Mouse (Mus musculus): ENCODE measurements at regions not wholly inside any gene's neighbourhood (a gene's known extent, or its start where the extent isn't known, plus 50 kb on each side); places are given as distances from the start of the nearest gene placed in this dataset.
"Not testable (repeated sequence)": the region's sequence is repeated elsewhere in the genome, so short reads cannot be mapped to it uniquely, and the experiment has no call there.

- 91% methylated on average over 1 of the region's 1 CpGs for WGBS
- Histone ChIP-seq H3K27me3 (no peaks in the 10 kb centered on the region), H3K4me3 (replicated peaks) (no peak overlapping the region), H3K4me2 (no peak overlapping the region), H3K4me1 (no peaks in the 10 kb centered on the region), H3K9ac (no peak overlapping the region), H3K36me3 (replicated peaks) (no peaks in the 10 kb centered on the region), H3K27ac (no peak overlapping the region), H3K9me3 (no peaks in the 10 kb centered on the region)
- no peak for ATAC-seq (ENCODE audit: low FRiP score)
Measured at GRCm38 (mm10) chr1:102062268-102062667, 2289.7 kb downstream of the Cntnap5b start.

GRCm38 (mm10) chr1:102105658-102106057 is 2333.1 kb downstream of the Cntnap5b start:
- no peaks in the 10 kb centered on the region for H3K4me1 ChIP-seq
- ATAC-seq (ENCODE audit: low FRiP score), result no peak
- no peaks in the 10 kb centered on the region for H3K36me3 ChIP-seq (replicated peaks)
- no peak overlapping the region for H3K9ac ChIP-seq
- H3K4me2 ChIP-seq, result no peak overlapping the region
- 88% methylated on average over 2 of the region's 2 CpGs for WGBS
- no peak overlapping the region for H3K27ac ChIP-seq
- no peak overlapping the region for H3K4me3 ChIP-seq (replicated peaks)
- no peaks in the 10 kb centered on the region for H3K27me3 ChIP-seq
- no peaks in the 10 kb centered on the region for H3K9me3 ChIP-seq

DNA sequence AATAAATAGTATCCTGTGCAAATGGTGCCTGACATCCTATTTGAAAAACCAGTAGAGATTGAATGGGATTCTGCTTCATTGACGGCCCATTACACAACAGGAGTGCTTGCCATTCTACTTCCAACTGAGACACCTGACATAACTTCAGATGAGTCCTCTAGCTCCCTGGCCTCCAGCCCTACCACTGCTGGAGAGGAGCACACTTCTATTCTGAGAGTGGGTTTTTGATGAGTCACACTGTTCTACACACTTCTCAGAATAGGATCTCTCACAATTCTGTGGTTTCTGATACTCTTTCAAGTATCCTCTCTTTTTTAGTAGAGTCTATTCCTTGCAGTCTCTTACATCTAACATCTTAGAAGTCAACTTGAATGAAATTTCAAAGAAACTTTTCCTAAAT is 2366.5 kb downstream of the Cntnap5b start:
- H3K4me1 ChIP-seq, result no peaks in the 10 kb centered on the region
- no peak overlapping the region for H3K9ac ChIP-seq
- H3K27me3 ChIP-seq, result no peaks in the 10 kb centered on the region
- H3K36me3 ChIP-seq (replicated peaks), result no peaks in the 10 kb centered on the region
- H3K4me2 ChIP-seq, result no peak overlapping the region
- H3K9me3 ChIP-seq, result no peaks in the 10 kb centered on the region
- no peak overlapping the region for H3K4me3 ChIP-seq (replicated peaks)
- no peak overlapping the region for H3K27ac ChIP-seq
- ATAC-seq (ENCODE audit: low FRiP score), result no peak
- WGBS, result 89% methylated on average over 1 of the region's 1 CpGs

- H3K4me2 ChIP-seq, result no peak overlapping the region
- H3K4me3 ChIP-seq (replicated peaks), result no peak overlapping the region
- no peak overlapping the region for H3K27ac ChIP-seq
- no peaks in the 10 kb centered on the region for H3K4me1 ChIP-seq
- H3K9ac ChIP-seq, result no peak overlapping the region
- no peak for ATAC-seq (ENCODE audit: low FRiP score)
- H3K36me3 ChIP-seq (replicated peaks), result no peaks in the 10 kb centered on the region
- H3K27me3 ChIP-seq, result no peaks in the 10 kb centered on the region
- WGBS, result 82% methylated on average over 3 of the region's 3 CpGs
- H3K9me3 ChIP-seq, result no peaks in the 10 kb centered on the region
Measured at GRCm38 (mm10) chr1:102146368-102146767, 2373.8 kb downstream of the Cntnap5b start.

- ATAC-seq (ENCODE audit: low FRiP score), result no peak
- no peaks in the 10 kb centered on the region for H3K36me3 ChIP-seq (replicated peaks)
- H3K4me2 ChIP-seq, result no peak overlapping the region
- H3K27me3 ChIP-seq, result no peaks in the 10 kb centered on the region
- no peak overlapping the region for H3K4me3 ChIP-seq (replicated peaks)
- 84% methylated on average over 1 of the region's 1 CpGs for WGBS
- no peak overlapping the region for H3K9ac ChIP-seq
- no peaks in the 10 kb centered on the region for H3K9me3 ChIP-seq
- H3K4me1 ChIP-seq, result 0 out of 2 replicates have a peak, but pooled peaks cover 6% of the 10 kb centered on the region
- no peak overlapping the region for H3K27ac ChIP-seq
Measured at GRCm38 (mm10) chr1:102166649-102167048, 2394.1 kb downstream of the Cntnap5b start.

- no peak overlapping the region for H3K27ac ChIP-seq
- H3K9ac ChIP-seq, result no peak overlapping the region
- peak; percentile 49; the same call in 1 of the 2 replicates for ATAC-seq (ENCODE audit: low FRiP score)
- 0 out of 2 replicates have a peak, but pooled peaks cover 6% of the 10 kb centered on the region for H3K4me1 ChIP-seq
- no peaks in the 10 kb centered on the region for H3K9me3 ChIP-seq
- H3K4me2 ChIP-seq, result no peak overlapping the region
- no peaks in the 10 kb centered on the region for H3K27me3 ChIP-seq
- no peaks in the 10 kb centered on the region for H3K36me3 ChIP-seq (replicated peaks)
- no peak overlapping the region for H3K4me3 ChIP-seq (replicated peaks)
- WGBS, result 10% methylated on average over 3 of the region's 3 CpGs
Measured at GRCm38 (mm10) chr1:102170566-102171286, 2398.2 kb downstream of the Cntnap5b start.

DNA sequence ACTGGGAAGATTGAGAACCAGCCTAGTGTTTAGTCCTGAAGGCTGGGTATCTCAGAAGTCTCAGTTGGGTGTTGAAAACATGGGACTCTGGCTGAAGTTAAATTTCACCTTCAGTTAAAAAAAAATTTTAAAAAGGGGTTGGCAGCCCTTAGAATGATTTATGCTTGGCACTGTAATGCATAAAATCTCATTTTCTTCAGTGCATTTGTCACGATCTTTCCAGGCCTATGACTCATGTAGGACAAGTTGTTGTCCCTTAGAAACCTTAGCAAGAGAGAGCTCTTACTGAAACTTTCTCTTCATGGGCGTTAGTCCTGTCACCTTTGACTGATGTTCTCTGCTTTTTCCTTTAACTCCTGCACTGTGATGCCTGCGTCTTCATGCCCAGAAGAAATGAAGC is 2413.4 kb downstream of the Cntnap5b start:
- Histone ChIP-seq H3K36me3 (replicated peaks) (no peaks in the 10 kb centered on the region), H3K27me3 (no peaks in the 10 kb centered on the region), H3K4me1 (no peaks in the 10 kb centered on the region), H3K4me2 (no peak overlapping the region), H3K9me3 (no peaks in the 10 kb centered on the region), H3K9ac (no peak overlapping the region), H3K4me3 (replicated peaks) (no peak overlapping the region), H3K27ac (no peak overlapping the region)
- 78% methylated on average over 3 of the region's 3 CpGs for WGBS
- ATAC-seq (ENCODE audit: low FRiP score), result no peak

DNA sequence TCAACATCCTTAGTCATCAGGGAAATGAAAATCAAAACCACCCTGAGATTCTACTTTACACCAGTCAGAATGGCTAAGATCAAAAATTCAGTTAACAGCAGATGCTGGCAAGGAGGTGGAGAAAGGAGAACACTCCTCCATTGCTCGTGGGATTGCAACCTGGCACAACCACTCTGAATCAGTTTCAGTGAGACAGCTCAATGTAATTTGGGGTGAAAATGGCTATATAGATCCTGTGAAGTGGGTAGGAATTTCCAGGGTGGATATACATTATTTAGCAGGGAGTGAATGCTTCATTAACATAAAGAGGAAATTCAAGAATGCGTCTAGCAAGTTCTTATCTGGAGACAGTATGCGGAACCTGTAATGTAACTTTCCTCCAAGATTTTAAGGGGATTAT is 2462.9 kb downstream of the Cntnap5b start:
- WGBS, result 88% methylated on average over 3 of the region's 3 CpGs
- no peaks in the 10 kb centered on the region for H3K9me3 ChIP-seq
- H3K4me2 ChIP-seq, result no peak overlapping the region
- ATAC-seq (ENCODE audit: low FRiP score), result no peak
- no peaks in the 10 kb centered on the region for H3K36me3 ChIP-seq (replicated peaks)
- no peak overlapping the region for H3K9ac ChIP-seq
- H3K4me3 ChIP-seq (replicated peaks), result no peak overlapping the region
- H3K27me3 ChIP-seq, result no peaks in the 10 kb centered on the region
- H3K27ac ChIP-seq, result no peak overlapping the region
- H3K4me1 ChIP-seq, result no peaks in the 10 kb centered on the region

GRCm38 (mm10) chr1:102263126-102263860 is 2490.7 kb downstream of the Cntnap5b start:
- 98% methylated on average over 5 of the region's 5 CpGs for WGBS

GRCm38 (mm10) chr1:102264457-102264856 is 2491.9 kb downstream of the Cntnap5b start:
- H3K9me3 ChIP-seq; H3K36me3 ChIP-seq (replicated peaks); H3K27ac ChIP-seq; H3K4me1 ChIP-seq; H3K9ac ChIP-seq; H3K4me2 ChIP-seq; H3K27me3 ChIP-seq; ATAC-seq (ENCODE audit: low FRiP score); H3K4me3 ChIP-seq (replicated peaks): not testable (repeated sequence)
- 92% methylated on average over 4 of the region's 4 CpGs for WGBS

More at GRCm38 (mm10) chr1:102263126-102263860, 2490.7 kb downstream of the Cntnap5b start:
- not testable (repeated sequence) for H3K4me2 ChIP-seq; H3K27me3 ChIP-seq; ATAC-seq (ENCODE audit: low FRiP score); H3K9me3 ChIP-seq; H3K9ac ChIP-seq; H3K4me1 ChIP-seq; H3K27ac ChIP-seq; H3K36me3 ChIP-seq (replicated peaks); H3K4me3 ChIP-seq (replicated peaks)

DNA sequence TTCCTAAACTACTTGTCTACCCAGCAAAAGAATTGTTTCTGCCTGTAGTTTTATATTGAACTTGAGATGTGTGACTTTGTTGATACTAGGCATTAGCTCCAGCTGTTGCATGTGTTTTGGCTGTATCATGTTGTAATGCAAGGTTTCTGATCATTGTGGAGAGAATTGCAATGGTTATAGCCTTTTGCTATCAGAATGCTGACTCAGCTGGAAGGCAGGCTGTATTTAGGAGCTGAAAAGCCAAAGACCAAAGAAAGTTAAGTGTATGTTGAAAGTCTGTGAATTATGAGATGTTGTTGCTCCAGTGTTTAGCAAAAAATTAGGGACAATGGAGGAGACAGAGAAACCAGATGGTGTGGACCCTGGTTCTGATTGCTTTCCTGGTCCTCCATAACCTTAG is 2493.9 kb upstream of the Cdh20 start:
- Histone ChIP-seq H3K27ac (no peak overlapping the region), H3K4me1 (no peaks in the 10 kb centered on the region), H3K4me2 (no peak overlapping the region), H3K36me3 (replicated peaks) (no peaks in the 10 kb centered on the region), H3K4me3 (replicated peaks) (no peak overlapping the region), H3K27me3 (no peaks in the 10 kb centered on the region), H3K9me3 (no peaks in the 10 kb centered on the region), H3K9ac (no peak overlapping the region)
- no peak for ATAC-seq (ENCODE audit: low FRiP score)

- 9% methylated on average over 1 of the region's 1 CpGs for WGBS
- no peak overlapping the region for H3K9ac ChIP-seq
- ATAC-seq (ENCODE audit: low FRiP score), result no peak
Measured at GRCm38 (mm10) chr1:102288288-102288687, 2480.0 kb upstream of the Cdh20 start.

GRCm38 (mm10) chr1:102303526-102303925 is 2464.8 kb upstream of the Cdh20 start:
- H3K4me1 ChIP-seq, result no peaks in the 10 kb centered on the region
- H3K4me2 ChIP-seq, result no peak overlapping the region
- H3K9me3 ChIP-seq, result peaks cover 2% of the 10 kb centered on the region; the same call in 1 of the 2 replicates
- no peak overlapping the region for H3K27ac ChIP-seq
- WGBS, result 28% methylated on average over 1 of the region's 1 CpGs
- H3K9ac ChIP-seq, result no peak overlapping the region
- H3K27me3 ChIP-seq, result no peaks in the 10 kb centered on the region
- H3K4me3 ChIP-seq (replicated peaks), result no peak overlapping the region
- no peak for ATAC-seq (ENCODE audit: low FRiP score)
- no peaks in the 10 kb centered on the region for H3K36me3 ChIP-seq (replicated peaks)

More at GRCm38 (mm10) chr1:102288288-102288687, 2480.0 kb upstream of the Cdh20 start:
- Histone ChIP-seq H3K27me3 (peaks cover 6% of the 10 kb centered on the region; the same call in 1 of the 2 replicates), H3K4me3 (replicated peaks) (no peak overlapping the region), H3K9me3 (no peaks in the 10 kb centered on the region), H3K4me1 (no peaks in the 10 kb centered on the region), H3K36me3 (replicated peaks) (no peaks in the 10 kb centered on the region), H3K27ac (no peak overlapping the region), H3K4me2 (no peak overlapping the region)
